8 mouse cellular contexts compared by ENCODE assay signal in genomic region chr4:117493905-117494851, GRCm38 (mm10). TPM values are rescaled to one million over a fixed set of nuclear protein-coding genes. Genes with fewer than 3 reads are reported as not detected.
A peak's percentile ranks its signal among the peaks of the same experiment; 100 is the strongest.
DNase-seq lines count a peak whose midpoint lies in the region; ATAC-seq and TF ChIP-seq lines count a peak whose summit lies in the region.

No protein-coding gene starts in this region.

- DNase-seq in gastrocnemius, postnatal 10 days = peak; percentile 41
- no peak for DNase-seq in gastrocnemius, postnatal 25 days
- DNase-seq in CH12.LX (ENCODE audit: extremely low read depth) = no peak
- peak; percentile 56 for DNase-seq in embryonic facial prominence, embryonic 11.5 days (ENCODE audit: low spot score)
- DNase-seq in hindbrain, embryonic 10.5 days (ENCODE audit: low spot score) = peak; percentile 67
- DNase-seq in retina, embryonic 14.5 days (ENCODE audit: low spot score) = peak; percentile 55

- peaks cover 3% of the 10 kb centered on the region for H3K27me3 ChIP-seq in CH12.LX (replicated peaks)
- peaks cover 38% of the 10 kb centered on the region for H3K27me3 ChIP-seq in embryonic facial prominence, embryonic 11.5 days (ENCODE audit: control insufficient read depth, insufficient read depth, low read length)
- peaks cover 97% of the 10 kb centered on the region for H3K27me3 ChIP-seq in hindbrain, embryonic 10.5 days (ENCODE audit: insufficient read depth, poor library complexity, severe bottlenecking)
- peaks cover 98% of the 10 kb centered on the region for H3K27me3 ChIP-seq in liver, embryonic 12.5 days (replicated peaks)

- H3K36me3 ChIP-seq in CH12.LX (replicated peaks in 1 of 2; ENCODE audit: control insufficient read depth in 1 of 2, insufficient read depth in 1 of 2, low read length in 1 of 2) = no peaks in the 10 kb centered on the region
- no peaks in the 10 kb centered on the region for H3K36me3 ChIP-seq in embryonic facial prominence, embryonic 11.5 days (replicated peaks; ENCODE audit: control insufficient read depth, insufficient read depth, low read depth, low read length)
- H3K36me3 ChIP-seq in hindbrain, embryonic 10.5 days = peaks cover 11% of the 10 kb centered on the region; the same call in 1 of the 2 replicates
- H3K36me3 ChIP-seq in liver, embryonic 12.5 days = no peaks in the 10 kb centered on the region

- WGBS in embryonic facial prominence, embryonic 11.5 days = under 1% methylated on average over 63 of the region's 71 CpGs
- WGBS in hindbrain, embryonic 10.5 days = under 1% methylated on average over 71 of the region's 71 CpGs
- 1% methylated on average over 71 of the region's 71 CpGs for WGBS in liver, embryonic 12.5 days (ENCODE audit: insufficient replicate concordance)

- H3K9ac ChIP-seq in CH12.LX (ENCODE audit: insufficient read depth, low read depth) = no peak overlapping the region
- H3K9ac ChIP-seq in embryonic facial prominence, embryonic 11.5 days (replicated peaks; ENCODE audit: low read length) = peak overlapping the region; percentile 39
- H3K9ac ChIP-seq in liver, embryonic 12.5 days = peak overlapping the region; percentile 62

- no peak overlapping the region for H3K27ac ChIP-seq in CH12.LX (ENCODE audit: insufficient read depth, low read depth)
- H3K27ac ChIP-seq in embryonic facial prominence, embryonic 11.5 days (replicated peaks; ENCODE audit: low read depth, low read length) = no peak overlapping the region
- peak overlapping the region; percentile 91 for H3K27ac ChIP-seq in hindbrain, embryonic 10.5 days
- H3K27ac ChIP-seq in liver, embryonic 12.5 days = no peak overlapping the region; the same call in 1 of the 2 replicates

- TF ChIP-seq POLR2A in CH12.LX (IDR thresholded peaks at IDR 0.05; ENCODE audit: low read depth, low read length) = no peak

- no peaks in the 10 kb centered on the region for H3K79me2 ChIP-seq in CH12.LX (replicated peaks; ENCODE audit: control insufficient read depth, extremely low read depth, insufficient read depth, poor library complexity, severe bottlenecking)

- H3K4me3 ChIP-seq in CH12.LX (replicated peaks in 1 of 3; ENCODE audit: low read depth in 2 of 3, low read length in 2 of 3, poor library complexity in 1 of 3) = no peak overlapping the region
- H3K4me3 ChIP-seq in embryonic facial prominence, embryonic 11.5 days (ENCODE audit: low read depth, low read length) = peak overlapping the region; percentile 26
- peak overlapping the region; percentile 67 for H3K4me3 ChIP-seq in hindbrain, embryonic 10.5 days
- peak overlapping the region; percentile 57 for H3K4me3 ChIP-seq in liver, embryonic 12.5 days

- no peak for ATAC-seq in embryonic facial prominence, embryonic 11.5 days (replicated peaks; ENCODE audit: insufficient number of reproducible peaks, low FRiP score, low TSS enrichment, low read depth)
- peak; percentile 19; the same call in 1 of the 2 replicates for ATAC-seq in liver, embryonic 12.5 days
- no peak for ATAC-seq in monocyte, adult 5-6 weeks (replicated peaks; ENCODE audit: insufficient number of reproducible peaks, low FRiP score, low TSS enrichment, poor library complexity, severe bottlenecking)

- no peak for TF ChIP-seq CTCF in CH12.LX (conservative IDR thresholded peaks at IDR 0.05 in 1 of 2, IDR thresholded peaks at IDR 0.05 in 1 of 2; ENCODE audit: low read depth in 2 of 2, low read length in 2 of 2)

- H3K9me3 ChIP-seq in CH12.LX (replicated peaks; ENCODE audit: low read length) = peaks cover 28% of the 10 kb centered on the region
- H3K9me3 ChIP-seq in embryonic facial prominence, embryonic 11.5 days (replicated peaks; ENCODE audit: control insufficient read depth, low read length) = no peaks in the 10 kb centered on the region
- H3K9me3 ChIP-seq in hindbrain, embryonic 10.5 days = no peaks in the 10 kb centered on the region
- H3K9me3 ChIP-seq in liver, embryonic 12.5 days (replicated peaks) = no peaks in the 10 kb centered on the region

- peak overlapping the region; percentile 76 for H3K4me2 ChIP-seq in CH12.LX (ENCODE audit: insufficient read depth, low read depth, poor library complexity, severe bottlenecking)
- peak overlapping the region; percentile 53 for H3K4me2 ChIP-seq in embryonic facial prominence, embryonic 11.5 days (ENCODE audit: low read depth, low read length)
- peak overlapping the region; percentile 85 for H3K4me2 ChIP-seq in liver, embryonic 12.5 days

- dilution Hi-C loops in CH12.LX (cut with MboI; ENCODE audit: extremely low pct_ligation_motif_present, extremely low pct_unique_long_range_greater_than_20kb, low sequenced_read_pairs) = no loop called here

- in situ Hi-C loops in CH12.LX (cut with MboI; ENCODE audit: low pct_ligation_motif_present, low pct_unique_long_range_greater_than_20kb, low sequenced_read_pairs) = no loop called here

- TF ChIP-seq RAD21 in CH12.LX (IDR thresholded peaks at IDR 0.05; ENCODE audit: low read depth, low read length) = no peak

- H3K4me1 ChIP-seq in CH12.LX (ENCODE audit: control insufficient read depth in 1 of 2, insufficient read depth in 2 of 2) = peaks cover 0 to 10% of the 10 kb centered on the region in 2 experiments; a peak in 2 of 4 replicates
- peaks cover 15% of the 10 kb centered on the region; the same call in 1 of the 2 replicates for H3K4me1 ChIP-seq in embryonic facial prominence, embryonic 11.5 days (ENCODE audit: control insufficient read depth, insufficient read depth, low read length)
- H3K4me1 ChIP-seq in hindbrain, embryonic 10.5 days (replicated peaks) = peaks cover 51% of the 10 kb centered on the region
- peaks cover 33% of the 10 kb centered on the region for H3K4me1 ChIP-seq in liver, embryonic 12.5 days

- TF ChIP-seq EP300 in CH12.LX (IDR thresholded peaks at IDR 0.05; ENCODE audit: low read length) = no peak

TF ChIP-seq in CH12.LX, 34 proteins besides CTCF, POLR2A, EP300 and RAD21:
- TF ChIP-seq HCFC1 (IDR thresholded peaks at IDR 0.05; ENCODE audit: low read depth, low read length) (no peak), TCF12 (IDR thresholded peaks at IDR 0.05; ENCODE audit: low read depth, low read length) (no peak), MAX (IDR thresholded peaks at IDR 0.05; ENCODE audit: low read length) (no peak), USF1 (IDR thresholded peaks at IDR 0.05; ENCODE audit: low read depth, low read length) (no peak), BHLHE40 (IDR thresholded peaks at IDR 0.05; ENCODE audit: low read depth, low read length) (no peak), USF2 (conservative IDR thresholded peaks at IDR 0.05; ENCODE audit: low read depth, low read length) (no peak), E2F4 (IDR thresholded peaks at IDR 0.05; ENCODE audit: insufficient replicate concordance, low read depth, low read length) (no peak), MXI1 (IDR thresholded peaks at IDR 0.05; ENCODE audit: low read depth, low read length) (no peak), RCOR1 (conservative IDR thresholded peaks at IDR 0.05; ENCODE audit: low read depth, low read length) (no peak), ELF1 (IDR thresholded peaks at IDR 0.05; ENCODE audit: low read depth, low read length) (no peak), UBTF (IDR thresholded peaks at IDR 0.05; ENCODE audit: low read depth, low read length) (no peak), PAX5 (IDR thresholded peaks at IDR 0.05; ENCODE audit: low read length) (no peak), NRF1 (IDR thresholded peaks at IDR 0.05; ENCODE audit: low read depth, low read length) (no peak), CHD2 (IDR thresholded peaks at IDR 0.05; ENCODE audit: low read length) (no peak), GABPA (IDR thresholded peaks at IDR 0.05; ENCODE audit: insufficient replicate concordance, low read depth, low read length) (no peak), MEF2A (IDR thresholded peaks at IDR 0.05; ENCODE audit: borderline replicate concordance, low read depth, low read length) (no peak), MAZ (IDR thresholded peaks at IDR 0.05; ENCODE audit: low read depth, low read length) (no peak), CHD1 (IDR thresholded peaks at IDR 0.05; ENCODE audit: low read depth, low read length) (no peak), SMC3 (IDR thresholded peaks at IDR 0.05; ENCODE audit: low read depth, low read length) (no peak)

RNA-seq across cellular contexts. Expression of gene Rnf220, which starts 2.7 kb away (rescaled TPM):
- total RNA-seq in gastrocnemius, postnatal 10 days (2021) = 10 to 100 TPM; 48.0 to 54.5 TPM
- 10 to 100 TPM; 48.0 to 49.1 TPM for total RNA-seq in gastrocnemius, postnatal 25 days (2021)
- 78.7 and 86.8 TPM in 2 replicates for total RNA-seq in CH12.LX (2012; rRNA removed)
- total RNA-seq in CH12.LX (2014; rRNA removed) = 64.4 and 67.2 TPM in 2 replicates
- polyA plus RNA-seq in CH12.LX (2012; ENCODE audit: insufficient read length, low read depth) = 117 and 122 TPM in 2 replicates
- polyA plus RNA-seq in embryonic facial prominence, embryonic 11.5 days (2014; fragmentation: Nextera tagmentation; extraction: Ambion mirVana) = 51.5 and 55.0 TPM in 2 replicates
- 101 TPM in 2 replicates for polyA plus RNA-seq in hindbrain, embryonic 10.5 days (2016; fragmentation: Nextera tagmentation; extraction: Ambion mirVana)
- 55.5 and 55.9 TPM in 2 replicates for polyA plus RNA-seq in liver, embryonic 12.5 days (2016; fragmentation: Nextera tagmentation; extraction: Ambion mirVana)
- total RNA-seq in monocyte, adult 5-6 weeks (2017) = 106 to 139 TPM (median 116 TPM) in 3 replicates

RNA-seq across cellular contexts. Expression of gene Eri3, which starts 56.0 kb away (rescaled TPM):
- total RNA-seq in gastrocnemius, postnatal 10 days (2021) = 10 to 100 TPM; 73.6 to 80.3 TPM
- 10 to 100 TPM; 84.5 to 88.9 TPM for total RNA-seq in gastrocnemius, postnatal 25 days (2021)
- 31.6 and 38.0 TPM in 2 replicates for total RNA-seq in CH12.LX (2012; rRNA removed)
- 28.4 and 31.2 TPM in 2 replicates for total RNA-seq in CH12.LX (2014; rRNA removed)
- polyA plus RNA-seq in CH12.LX (2012; ENCODE audit: insufficient read length, low read depth) = 31.1 and 31.9 TPM in 2 replicates
- polyA plus RNA-seq in embryonic facial prominence, embryonic 11.5 days (2014; fragmentation: Nextera tagmentation; extraction: Ambion mirVana) = 112 and 142 TPM in 2 replicates
- 112 and 142 TPM in 2 replicates for polyA plus RNA-seq in hindbrain, embryonic 10.5 days (2016; fragmentation: Nextera tagmentation; extraction: Ambion mirVana)
- polyA plus RNA-seq in liver, embryonic 12.5 days (2016; fragmentation: Nextera tagmentation; extraction: Ambion mirVana) = 53.7 and 57.8 TPM in 2 replicates
- 10.0 to 57.7 TPM (median 14.9 TPM) in 3 replicates for total RNA-seq in monocyte, adult 5-6 weeks (2017)

Comparison
In these comparisons a context has a peak if more than half of its experiments do, and no peak if none do; other contexts are left out.
1. DNase-seq: peak in gastrocnemius, postnatal 10 days (single experiment), embryonic facial prominence, embryonic 11.5 days (single experiment), hindbrain, embryonic 10.5 days (single experiment) and retina, embryonic 14.5 days (single experiment); none in gastrocnemius, postnatal 25 days (single experiment) and CH12.LX (single experiment).
2. H3K4me3 ChIP-seq: peak in embryonic facial prominence, embryonic 11.5 days (single experiment), hindbrain, embryonic 10.5 days (single experiment) and liver, embryonic 12.5 days (single experiment); none in CH12.LX (0 of 3).
3. Peak in every context shown above with its lines, with median percentiles within 50 percentile points of each other: H3K4me2 ChIP-seq.